ENCODE assay signal across 8 mouse cellular contexts in the genomic region with DNA sequence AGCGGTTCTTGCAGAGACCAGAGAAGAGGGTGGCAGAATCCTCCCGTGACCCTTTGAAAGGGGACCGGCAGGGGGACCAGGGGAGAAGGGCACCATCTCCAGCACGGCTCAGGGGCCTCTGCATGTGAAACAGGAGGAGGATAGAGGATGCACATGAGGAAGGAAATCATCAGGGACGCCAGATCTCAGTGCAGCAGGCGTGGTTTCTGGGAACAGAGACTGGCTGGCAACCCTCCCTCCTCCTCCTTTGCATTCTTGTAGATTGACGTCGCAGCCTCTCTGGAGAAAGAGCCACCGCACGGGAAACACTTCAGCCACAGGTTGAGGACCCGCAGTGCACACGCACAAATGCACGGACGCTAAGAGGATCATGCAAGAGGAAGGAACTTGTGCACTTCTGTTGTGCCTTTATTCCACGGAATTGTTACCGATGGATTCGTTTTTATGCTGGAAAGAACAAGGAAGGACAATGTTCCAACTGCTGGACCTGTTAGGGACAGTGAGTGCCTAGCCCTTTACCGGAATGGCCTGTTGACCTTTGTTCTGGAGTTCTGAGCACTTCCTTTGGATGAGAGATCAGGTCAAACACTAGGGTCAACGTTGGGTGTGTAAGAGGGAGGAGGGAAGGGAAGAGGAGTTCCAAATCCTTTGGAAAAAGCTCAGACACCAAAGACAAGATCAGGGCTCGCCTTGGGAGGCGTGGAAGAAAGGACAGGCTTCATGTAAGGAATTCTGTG. TPM values are rescaled to one million over a fixed set of nuclear protein-coding genes. Genes with fewer than 3 reads are reported as not detected.
DNase-seq lines count a peak whose midpoint lies in the region; ATAC-seq and TF ChIP-seq lines count a peak whose summit lies in the region.

No protein-coding gene starts in this region.

- no peak overlapping the region for H3K4me3 ChIP-seq in midbrain, embryonic 12.5 days
- no peak overlapping the region for H3K4me3 ChIP-seq in midbrain, embryonic 14.5 days (replicated peaks; ENCODE audit: low read depth, low read length)
- no peak overlapping the region for H3K4me3 ChIP-seq in embryonic facial prominence, embryonic 12.5 days
- no peak overlapping the region for H3K4me3 ChIP-seq in hindbrain, postnatal 0 days (ENCODE audit: low read length)
- H3K4me3 ChIP-seq in liver, embryonic 14.5 days (ENCODE audit: insufficient read depth in 1 of 2, low read depth in 2 of 2, low read length in 2 of 2), result no peak overlapping the region
- H3K4me3 ChIP-seq in stomach, embryonic 16.5 days (replicated peaks; ENCODE audit: low read length), result peak overlapping the region; percentile 13; the same call in 1 of the 2 replicates

- WGBS in midbrain, embryonic 12.5 days, result 55% methylated on average over 21 of the region's 21 CpGs
- WGBS in midbrain, embryonic 14.5 days, result 43% methylated on average over 21 of the region's 21 CpGs
- WGBS in embryonic facial prominence, embryonic 12.5 days, result 33% methylated on average over 21 of the region's 21 CpGs
- 37% methylated on average over 21 of the region's 21 CpGs for WGBS in hindbrain, postnatal 0 days
- WGBS in liver, embryonic 14.5 days (ENCODE audit: insufficient replicate concordance), result 14% methylated on average over 21 of the region's 21 CpGs
- 28% methylated on average over 21 of the region's 21 CpGs for WGBS in stomach, embryonic 16.5 days

- no peaks in the 10 kb centered on the region; the same call in 1 of the 2 replicates for H3K27me3 ChIP-seq in midbrain, embryonic 12.5 days
- no peaks in the 10 kb centered on the region for H3K27me3 ChIP-seq in midbrain, embryonic 14.5 days (ENCODE audit: control insufficient read depth, insufficient read depth, low read length)
- H3K27me3 ChIP-seq in embryonic facial prominence, embryonic 12.5 days, result no peaks in the 10 kb centered on the region
- H3K27me3 ChIP-seq in hindbrain, postnatal 0 days (ENCODE audit: insufficient read depth, low read length), result no peaks in the 10 kb centered on the region
- no peaks in the 10 kb centered on the region for H3K27me3 ChIP-seq in liver, embryonic 14.5 days (ENCODE audit: control insufficient read depth, insufficient read depth, low read length)
- H3K27me3 ChIP-seq in stomach, embryonic 16.5 days (ENCODE audit: control insufficient read depth, insufficient read depth, low read length), result no peaks in the 10 kb centered on the region

- no peak for DNase-seq in midbrain, embryonic 14.5 days
- no peak for DNase-seq in hindbrain, postnatal 0 days (ENCODE audit: low spot score)
- no peak for DNase-seq in liver, embryonic 14.5 days (ENCODE audit: low read depth in 3 of 3, low spot score in 3 of 3)
- DNase-seq in spleen, postnatal 4 days (ENCODE audit: low spot score in 2 of 2), result no peak
- no peak for DNase-seq in thymus, postnatal 14 days

- TF ChIP-seq CTCF in hindbrain, postnatal 0 days (IDR thresholded peaks at IDR 0.05; ENCODE audit: low read depth), result no peak
- TF ChIP-seq CTCF in liver, embryonic 14.5 days (IDR thresholded peaks at IDR 0.05; ENCODE audit: low read depth), result no peak

- no peak overlapping the region for H3K27ac ChIP-seq in midbrain, embryonic 12.5 days (replicated peaks)
- no peak overlapping the region for H3K27ac ChIP-seq in midbrain, embryonic 14.5 days (replicated peaks; ENCODE audit: low read depth, low read length)
- H3K27ac ChIP-seq in embryonic facial prominence, embryonic 12.5 days, result no peak overlapping the region
- no peak overlapping the region for H3K27ac ChIP-seq in hindbrain, postnatal 0 days
- no peak overlapping the region for H3K27ac ChIP-seq in liver, embryonic 14.5 days
- H3K27ac ChIP-seq in stomach, embryonic 16.5 days (ENCODE audit: low read length), result peak overlapping the region; percentile 60; the same call in 1 of the 2 replicates

- 0 out of 2 replicates have a peak overlapping the region, but pooled peaks have one; percentile 8 for H3K4me2 ChIP-seq in midbrain, embryonic 12.5 days (replicated peaks)
- no peak overlapping the region for H3K4me2 ChIP-seq in midbrain, embryonic 14.5 days (ENCODE audit: low read length)
- H3K4me2 ChIP-seq in embryonic facial prominence, embryonic 12.5 days (replicated peaks), result peak overlapping the region; percentile 33
- H3K4me2 ChIP-seq in hindbrain, postnatal 0 days (ENCODE audit: low read depth, low read length), result peak overlapping the region; percentile 29
- H3K4me2 ChIP-seq in liver, embryonic 14.5 days (ENCODE audit: low read depth), result peak overlapping the region; percentile 34
- H3K4me2 ChIP-seq in stomach, embryonic 16.5 days (ENCODE audit: low read depth, low read length), result peak overlapping the region; percentile 47

- no peak for TF ChIP-seq EP300 in liver, embryonic 14.5 days (IDR thresholded peaks at IDR 0.05; ENCODE audit: low read depth)

- ATAC-seq in midbrain, embryonic 12.5 days (ENCODE audit: low FRiP score, low read depth), result no peak
- ATAC-seq in midbrain, embryonic 14.5 days (ENCODE audit: low FRiP score, low TSS enrichment), result no peak
- no peak for ATAC-seq in embryonic facial prominence, embryonic 12.5 days (ENCODE audit: insufficient number of reproducible peaks, insufficient read depth, low FRiP score, low TSS enrichment)
- ATAC-seq in hindbrain, postnatal 0 days, result no peak
- peak; percentile 34; the same call in 1 of the 2 replicates for ATAC-seq in liver, embryonic 14.5 days (ENCODE audit: insufficient read depth)
- no peak for ATAC-seq in stomach, embryonic 16.5 days (ENCODE audit: insufficient read depth, low FRiP score)

- no peaks in the 10 kb centered on the region for H3K9me3 ChIP-seq in midbrain, embryonic 12.5 days
- no peaks in the 10 kb centered on the region for H3K9me3 ChIP-seq in midbrain, embryonic 14.5 days (ENCODE audit: control insufficient read depth, low read length)
- H3K9me3 ChIP-seq in embryonic facial prominence, embryonic 12.5 days, result no peaks in the 10 kb centered on the region
- H3K9me3 ChIP-seq in hindbrain, postnatal 0 days (ENCODE audit: low read length), result no peaks in the 10 kb centered on the region
- H3K9me3 ChIP-seq in liver, embryonic 14.5 days (ENCODE audit: control insufficient read depth, low read length), result no peaks in the 10 kb centered on the region
- H3K9me3 ChIP-seq in stomach, embryonic 16.5 days (replicated peaks; ENCODE audit: control insufficient read depth, low read length), result no peaks in the 10 kb centered on the region

- H3K36me3 ChIP-seq in midbrain, embryonic 12.5 days, result no peaks in the 10 kb centered on the region
- no peaks in the 10 kb centered on the region for H3K36me3 ChIP-seq in midbrain, embryonic 14.5 days (ENCODE audit: control insufficient read depth, insufficient read depth, low read length)
- no peaks in the 10 kb centered on the region for H3K36me3 ChIP-seq in embryonic facial prominence, embryonic 12.5 days
- no peaks in the 10 kb centered on the region for H3K36me3 ChIP-seq in hindbrain, postnatal 0 days (ENCODE audit: insufficient read depth, low read length)
- H3K36me3 ChIP-seq in liver, embryonic 14.5 days (replicated peaks; ENCODE audit: control insufficient read depth, insufficient read depth, low read depth), result no peaks in the 10 kb centered on the region
- H3K36me3 ChIP-seq in stomach, embryonic 16.5 days (ENCODE audit: control insufficient read depth, insufficient read depth, low read length), result no peaks in the 10 kb centered on the region

- H3K9ac ChIP-seq in midbrain, embryonic 12.5 days (replicated peaks), result no peak overlapping the region
- H3K9ac ChIP-seq in midbrain, embryonic 14.5 days (replicated peaks; ENCODE audit: low read length), result no peak overlapping the region
- H3K9ac ChIP-seq in embryonic facial prominence, embryonic 12.5 days, result no peak overlapping the region
- H3K9ac ChIP-seq in hindbrain, postnatal 0 days (replicated peaks; ENCODE audit: low read length), result no peak overlapping the region
- no peak overlapping the region for H3K9ac ChIP-seq in liver, embryonic 14.5 days (replicated peaks)
- peak overlapping the region; percentile 49 for H3K9ac ChIP-seq in stomach, embryonic 16.5 days (ENCODE audit: low read length)

- no peaks in the 10 kb centered on the region for H3K4me1 ChIP-seq in midbrain, embryonic 12.5 days
- H3K4me1 ChIP-seq in midbrain, embryonic 14.5 days (ENCODE audit: control insufficient read depth, insufficient read depth, low read length), result no peaks in the 10 kb centered on the region
- peaks cover 3% of the 10 kb centered on the region; the same call in 1 of the 2 replicates for H3K4me1 ChIP-seq in embryonic facial prominence, embryonic 12.5 days
- H3K4me1 ChIP-seq in hindbrain, postnatal 0 days (ENCODE audit: insufficient read depth, low read length), result no peaks in the 10 kb centered on the region
- H3K4me1 ChIP-seq in liver, embryonic 14.5 days (replicated peaks; ENCODE audit: control insufficient read depth in 2 of 2, insufficient read depth in 2 of 2, low read length in 1 of 2), result peaks cover 0 to 4% of the 10 kb centered on the region in 2 experiments; a peak in 2 of 4 replicates
- peaks cover 13% of the 10 kb centered on the region for H3K4me1 ChIP-seq in stomach, embryonic 16.5 days (ENCODE audit: control insufficient read depth, insufficient read depth, low read length)

RNA-seq across cellular contexts. Expression of gene Sptlc2, which starts 19.9 kb away (rescaled TPM):
- polyA plus RNA-seq in midbrain, embryonic 12.5 days (2016; fragmentation: Nextera tagmentation; extraction: Ambion mirVana), result 54.8 and 65.2 TPM in 2 replicates
- 58.0 and 69.0 TPM in 2 replicates for polyA plus RNA-seq in midbrain, embryonic 14.5 days (2014; fragmentation: Nextera tagmentation; extraction: Ambion mirVana)
- 66.4 and 74.9 TPM in 2 replicates for polyA plus RNA-seq in embryonic facial prominence, embryonic 12.5 days (2016; fragmentation: Nextera tagmentation; extraction: Ambion mirVana)
- 32.8 and 38.0 TPM in 2 replicates for total RNA-seq in hindbrain, postnatal 0 days (2014; rRNA removed)
- 86.9 and 88.7 TPM in 2 replicates for polyA plus RNA-seq in hindbrain, postnatal 0 days (2015; fragmentation: Nextera tagmentation; extraction: Ambion mirVana)
- 4.6 and 8.0 TPM in 2 replicates for polyA plus RNA-seq in liver, embryonic 14.5 days (2012; rRNA removed)
- polyA plus RNA-seq in liver, embryonic 14.5 days (2014; fragmentation: Nextera tagmentation; extraction: Ambion mirVana), result 28.2 TPM in 2 replicates
- 98.7 and 101 TPM in 2 replicates for polyA plus RNA-seq in stomach, embryonic 16.5 days (2015; fragmentation: Nextera tagmentation; extraction: Ambion mirVana)

RNA-seq across cellular contexts. Expression of gene Slirp, which starts 35.7 kb away (rescaled TPM):
- polyA plus RNA-seq in midbrain, embryonic 12.5 days (2016; fragmentation: Nextera tagmentation; extraction: Ambion mirVana), result 281 and 287 TPM in 2 replicates
- 228 and 258 TPM in 2 replicates for polyA plus RNA-seq in midbrain, embryonic 14.5 days (2014; fragmentation: Nextera tagmentation; extraction: Ambion mirVana)
- polyA plus RNA-seq in embryonic facial prominence, embryonic 12.5 days (2016; fragmentation: Nextera tagmentation; extraction: Ambion mirVana), result 278 and 300 TPM in 2 replicates
- total RNA-seq in hindbrain, postnatal 0 days (2014; rRNA removed), result 84.2 and 159 TPM in 2 replicates
- polyA plus RNA-seq in hindbrain, postnatal 0 days (2015; fragmentation: Nextera tagmentation; extraction: Ambion mirVana), result 215 and 224 TPM in 2 replicates
- polyA plus RNA-seq in liver, embryonic 14.5 days (2012; rRNA removed), result 38.5 and 44.2 TPM in 2 replicates
- 180 and 182 TPM in 2 replicates for polyA plus RNA-seq in liver, embryonic 14.5 days (2014; fragmentation: Nextera tagmentation; extraction: Ambion mirVana)
- 259 and 291 TPM in 2 replicates for polyA plus RNA-seq in stomach, embryonic 16.5 days (2015; fragmentation: Nextera tagmentation; extraction: Ambion mirVana)

RNA-seq across cellular contexts. Expression of gene Alkbh1, which starts 35.8 kb away (rescaled TPM):
- polyA plus RNA-seq in midbrain, embryonic 12.5 days (2016; fragmentation: Nextera tagmentation; extraction: Ambion mirVana), result 51.2 and 55.2 TPM in 2 replicates
- 35.0 and 42.9 TPM in 2 replicates for polyA plus RNA-seq in midbrain, embryonic 14.5 days (2014; fragmentation: Nextera tagmentation; extraction: Ambion mirVana)
- polyA plus RNA-seq in embryonic facial prominence, embryonic 12.5 days (2016; fragmentation: Nextera tagmentation; extraction: Ambion mirVana), result 73.2 and 76.0 TPM in 2 replicates
- 23.0 and 25.8 TPM in 2 replicates for total RNA-seq in hindbrain, postnatal 0 days (2014; rRNA removed)
- 41.3 and 41.9 TPM in 2 replicates for polyA plus RNA-seq in hindbrain, postnatal 0 days (2015; fragmentation: Nextera tagmentation; extraction: Ambion mirVana)
- 12.0 and 16.3 TPM in 2 replicates for polyA plus RNA-seq in liver, embryonic 14.5 days (2012; rRNA removed)
- polyA plus RNA-seq in liver, embryonic 14.5 days (2014; fragmentation: Nextera tagmentation; extraction: Ambion mirVana), result 10.4 TPM in 2 replicates
- polyA plus RNA-seq in stomach, embryonic 16.5 days (2015; fragmentation: Nextera tagmentation; extraction: Ambion mirVana), result 50.3 and 51.6 TPM in 2 replicates
